8 mouse cellular contexts compared by ENCODE assay signal in genomic region chr11:120230841-120231370, GRCm38 (mm10). TPM values are rescaled to one million over a fixed set of nuclear protein-coding genes. Genes with fewer than 3 reads are reported as not detected.
DNase-seq lines count a peak whose midpoint lies in the region; ATAC-seq and TF ChIP-seq lines count a peak whose summit lies in the region.

No protein-coding gene starts in this region.

- TF ChIP-seq CTCF in gastrocnemius, adult 2 months (IDR thresholded peaks at IDR 0.05), result peak; percentile 12; the same call in 1 of the 2 replicates
- TF ChIP-seq CTCF in hindbrain, postnatal 0 days (IDR thresholded peaks at IDR 0.05; ENCODE audit: low read depth), result peak; percentile 8; the same call in 1 of the 2 replicates
- TF ChIP-seq CTCF in lung, postnatal 0 days (IDR thresholded peaks at IDR 0.05), result peak; percentile 15; the same call in 1 of the 2 replicates
- TF ChIP-seq CTCF in stomach, postnatal 0 days (IDR thresholded peaks at IDR 0.05; ENCODE audit: low read depth), result peak; percentile 8; the same call in 1 of the 2 replicates

- H3K9ac ChIP-seq in embryonic facial prominence, embryonic 15.5 days, result peak overlapping the region; percentile 90
- H3K9ac ChIP-seq in hindbrain, postnatal 0 days (replicated peaks; ENCODE audit: low read length), result peak overlapping the region; percentile 99
- H3K9ac ChIP-seq in lung, postnatal 0 days (replicated peaks; ENCODE audit: low read depth), result peak overlapping the region; percentile 87
- peak overlapping the region; percentile 98 for H3K9ac ChIP-seq in stomach, postnatal 0 days (ENCODE audit: low read length)

- peak overlapping the region; percentile 99 for H3K27ac ChIP-seq in gastrocnemius, adult 2 months
- peak overlapping the region; percentile 91 for H3K27ac ChIP-seq in embryonic facial prominence, embryonic 15.5 days (replicated peaks)
- H3K27ac ChIP-seq in hindbrain, postnatal 0 days, result peak overlapping the region; percentile 98
- H3K27ac ChIP-seq in lung, postnatal 0 days (ENCODE audit: low read length), result peak overlapping the region; percentile 94
- peak overlapping the region; percentile 96 for H3K27ac ChIP-seq in stomach, postnatal 0 days (replicated peaks)

- peak overlapping the region; percentile 88 for H3K4me2 ChIP-seq in embryonic facial prominence, embryonic 15.5 days (replicated peaks)
- H3K4me2 ChIP-seq in hindbrain, postnatal 0 days (ENCODE audit: low read depth, low read length), result peak overlapping the region; percentile 92
- peak overlapping the region; percentile 87 for H3K4me2 ChIP-seq in lung, postnatal 0 days (replicated peaks; ENCODE audit: low read depth, low read length)
- H3K4me2 ChIP-seq in stomach, postnatal 0 days (replicated peaks; ENCODE audit: low read depth), result peak overlapping the region; percentile 91

- H3K36me3 ChIP-seq in embryonic facial prominence, embryonic 15.5 days, result no peaks in the 10 kb centered on the region
- no peaks in the 10 kb centered on the region for H3K36me3 ChIP-seq in hindbrain, postnatal 0 days (ENCODE audit: insufficient read depth, low read length)
- H3K36me3 ChIP-seq in lung, postnatal 0 days (ENCODE audit: insufficient read depth, low read length), result no peaks in the 10 kb centered on the region
- no peaks in the 10 kb centered on the region for H3K36me3 ChIP-seq in stomach, postnatal 0 days (ENCODE audit: control insufficient read depth, insufficient read depth, low read length)

- ATAC-seq in embryonic facial prominence, embryonic 15.5 days (ENCODE audit: insufficient number of reproducible peaks, low FRiP score, low TSS enrichment, low read depth), result no peak
- no peak for ATAC-seq in hindbrain, postnatal 0 days
- peak; percentile 0; the same call in 1 of the 2 replicates for ATAC-seq in lung, postnatal 0 days
- peak; percentile 4; the same call in 1 of the 2 replicates for ATAC-seq in stomach, postnatal 0 days (ENCODE audit: low FRiP score, low TSS enrichment)

- intact Hi-C loops in gastrocnemius, adult 2 months (cut with DNase I), result loop anchor here (1.0 to 2.0 kb wide), 2 partner anchors 42 to 76 kb away; no protein-coding TSS in a partner anchor

- H3K27me3 ChIP-seq in embryonic facial prominence, embryonic 15.5 days, result no peaks in the 10 kb centered on the region
- no peaks in the 10 kb centered on the region for H3K27me3 ChIP-seq in hindbrain, postnatal 0 days (ENCODE audit: insufficient read depth, low read length)
- no peaks in the 10 kb centered on the region for H3K27me3 ChIP-seq in lung, postnatal 0 days (replicated peaks; ENCODE audit: insufficient read depth, low read length)
- no peaks in the 10 kb centered on the region for H3K27me3 ChIP-seq in stomach, postnatal 0 days (ENCODE audit: control insufficient read depth, insufficient read depth, low read length)

- TF ChIP-seq EP300 in lung, postnatal 0 days (IDR thresholded peaks at IDR 0.05), result no peak
- no peak for TF ChIP-seq EP300 in stomach, postnatal 0 days (optimal IDR thresholded peaks at IDR 0.05)

- peak overlapping the region; percentile 88 for H3K4me3 ChIP-seq in gastrocnemius, adult 2 months
- H3K4me3 ChIP-seq in embryonic facial prominence, embryonic 15.5 days (replicated peaks), result peak overlapping the region; percentile 73
- H3K4me3 ChIP-seq in hindbrain, postnatal 0 days (ENCODE audit: low read length), result peak overlapping the region; percentile 83
- peak overlapping the region; percentile 75 for H3K4me3 ChIP-seq in lung, postnatal 0 days (ENCODE audit: low read depth, low read length)
- H3K4me3 ChIP-seq in stomach, postnatal 0 days (ENCODE audit: low read depth, low read length), result peak overlapping the region; percentile 97

- under 1% methylated on average over 58 of the region's 58 CpGs for WGBS in embryonic facial prominence, embryonic 15.5 days
- WGBS in hindbrain, postnatal 0 days, result 0% methylated on average over 58 of the region's 58 CpGs
- WGBS in lung, postnatal 0 days, result 2% methylated on average over 49 of the region's 58 CpGs
- under 1% methylated on average over 57 of the region's 58 CpGs for WGBS in stomach, postnatal 0 days

- DNase-seq in gastrocnemius, adult 2 months, result peak; percentile 76
- DNase-seq in gastrocnemius, adult 8-10 months (ENCODE audit: low spot score in 2 of 2), result no peak
- peak; percentile 22 to 40 for DNase-seq in thymus, postnatal 10 days (ENCODE audit: low spot score in 2 of 2)
- DNase-seq in thymus, postnatal 0 days (ENCODE audit: low spot score), result no peak
- DNase-seq in hindbrain, postnatal 0 days (ENCODE audit: low spot score), result peak; percentile 66
- DNase-seq in lung, postnatal 0 days (ENCODE audit: low spot score), result peak; percentile 40
- peak; percentile 66 for DNase-seq in stomach, postnatal 0 days (ENCODE audit: low spot score)

- peaks cover 62% of the 10 kb centered on the region for H3K4me1 ChIP-seq in embryonic facial prominence, embryonic 15.5 days
- peaks cover 42% of the 10 kb centered on the region for H3K4me1 ChIP-seq in hindbrain, postnatal 0 days (ENCODE audit: insufficient read depth, low read length)
- peaks cover 24% of the 10 kb centered on the region for H3K4me1 ChIP-seq in lung, postnatal 0 days (ENCODE audit: insufficient read depth, low read depth, low read length)
- peaks cover 26% of the 10 kb centered on the region for H3K4me1 ChIP-seq in stomach, postnatal 0 days (replicated peaks; ENCODE audit: control insufficient read depth, insufficient read depth)

- no peaks in the 10 kb centered on the region for H3K9me3 ChIP-seq in embryonic facial prominence, embryonic 15.5 days (replicated peaks)
- H3K9me3 ChIP-seq in hindbrain, postnatal 0 days (ENCODE audit: low read length), result no peaks in the 10 kb centered on the region
- no peaks in the 10 kb centered on the region for H3K9me3 ChIP-seq in lung, postnatal 0 days (ENCODE audit: low read length)
- no peaks in the 10 kb centered on the region for H3K9me3 ChIP-seq in stomach, postnatal 0 days (ENCODE audit: control insufficient read depth, low read length)

RNA-seq across cellular contexts. Expression of gene Bahcc1, which starts 1.8 kb away (rescaled TPM):
- 1 to 10 TPM; 3.5 to 5.3 TPM for total RNA-seq in gastrocnemius, adult 2 months (2021)
- total RNA-seq in gastrocnemius, adult 8-10 months (2022), result 1 to 10 TPM; 3.6 to 5.8 (median 4.7) TPM
- polyA plus RNA-seq in thymus, postnatal 0 days (2015; fragmentation: Nextera tagmentation; extraction: Ambion mirVana), result 3.3 and 4.6 TPM in 2 replicates
- polyA plus RNA-seq in embryonic facial prominence, embryonic 15.5 days (2015; fragmentation: Nextera tagmentation; extraction: Ambion mirVana), result 7.9 and 9.3 TPM in 2 replicates
- total RNA-seq in hindbrain, postnatal 0 days (2014; rRNA removed), result 31.1 and 43.1 TPM in 2 replicates
- polyA plus RNA-seq in hindbrain, postnatal 0 days (2015; fragmentation: Nextera tagmentation; extraction: Ambion mirVana), result 8.8 and 9.1 TPM in 2 replicates
- 5.9 and 6.6 TPM in 2 replicates for polyA plus RNA-seq in lung, postnatal 0 days (2015; fragmentation: Nextera tagmentation; extraction: Ambion mirVana)
- 2.7 and 2.9 TPM in 2 replicates for polyA plus RNA-seq in stomach, postnatal 0 days (2015; fragmentation: Nextera tagmentation; extraction: Ambion mirVana)

Comparison
In these comparisons a context has a peak if more than half of its experiments do, and no peak if none do; other contexts are left out.
1. DNase-seq: peak in gastrocnemius, adult 2 months (single experiment), thymus, postnatal 10 days (2 of 2), hindbrain, postnatal 0 days (single experiment), lung, postnatal 0 days (single experiment) and stomach, postnatal 0 days (single experiment); none in gastrocnemius, adult 8-10 months (0 of 2) and thymus, postnatal 0 days (single experiment).
2. ATAC-seq: peak in lung, postnatal 0 days (single experiment) and stomach, postnatal 0 days (single experiment); none in embryonic facial prominence, embryonic 15.5 days (single experiment) and hindbrain, postnatal 0 days (single experiment).
3. Peak in every context shown above with its lines, with median percentiles within 50 percentile points of each other: H3K27ac ChIP-seq, H3K4me3 ChIP-seq, CTCF ChIP-seq, H3K4me2 ChIP-seq and H3K9ac ChIP-seq.